Mouse (Mus musculus): ENCODE data around the gene Rbm34. TPM values are rescaled to one million over a fixed set of nuclear protein-coding genes. Genes with fewer than 3 reads are reported as not detected.
"Not testable (repeated sequence)": the region's sequence is repeated elsewhere in the genome, so short reads cannot be mapped to it uniquely, and the experiment has no call there.

Gene Rbm34
- polyA plus RNA-seq, 1 experiment from 2014 or later = 24.3 TPM

GRCm38 (mm10) chr8:126978535-126978934, 7.7 kb upstream of the Rbm34 start:
- not testable (repeated sequence) for H3K9ac ChIP-seq; H3K27ac ChIP-seq; H3K4me1 ChIP-seq (replicated peaks; ENCODE audit: control insufficient read depth, insufficient read depth, low read length); H3K4me3 ChIP-seq (replicated peaks; ENCODE audit: low read length); H3K4me2 ChIP-seq (replicated peaks); H3K9me3 ChIP-seq (ENCODE audit: control insufficient read depth, low read length); DNase-seq (ENCODE audit: low spot score); ATAC-seq (ENCODE audit: low FRiP score); H3K36me3 ChIP-seq (replicated peaks; ENCODE audit: control insufficient read depth, insufficient read depth)
- 47% methylated on average over 2 of the region's 3 CpGs for WGBS
- peaks cover 11% of the 10 kb centered on the region; the same call in 1 of the 2 replicates for H3K27me3 ChIP-seq (ENCODE audit: control insufficient read depth, insufficient read depth, low read length)

- DNase-seq (ENCODE audit: low spot score) (no peak), ATAC-seq (ENCODE audit: low FRiP score) (no peak)
- Histone ChIP-seq H3K27ac (no peak overlapping the region), H3K4me3 (replicated peaks; ENCODE audit: low read length) (no peak overlapping the region), H3K36me3 (replicated peaks; ENCODE audit: control insufficient read depth, insufficient read depth) (no peaks in the 10 kb centered on the region), H3K27me3 (ENCODE audit: control insufficient read depth, insufficient read depth, low read length) (peaks cover 11% of the 10 kb centered on the region; the same call in 1 of the 2 replicates), H3K4me1 (replicated peaks; ENCODE audit: control insufficient read depth, insufficient read depth, low read length) (no peaks in the 10 kb centered on the region), H3K9ac (no peak overlapping the region), H3K4me2 (replicated peaks) (no peak overlapping the region), H3K9me3 (ENCODE audit: control insufficient read depth, low read length) (no peaks in the 10 kb centered on the region)
- WGBS = 83% methylated on average over 10 of the region's 10 CpGs
These were observed 7.2 kb upstream of the Rbm34 start for GRCm38 (mm10) chr8:126978028-126978427.

- Histone ChIP-seq H3K27me3 (ENCODE audit: control insufficient read depth, insufficient read depth, low read length) (peaks cover 11% of the 10 kb centered on the region; the same call in 1 of the 2 replicates), H3K36me3 (replicated peaks; ENCODE audit: control insufficient read depth, insufficient read depth) (no peaks in the 10 kb centered on the region), H3K4me2 (replicated peaks) (no peak overlapping the region), H3K9ac (no peak overlapping the region), H3K4me3 (replicated peaks; ENCODE audit: low read length) (no peak overlapping the region), H3K4me1 (replicated peaks; ENCODE audit: control insufficient read depth, insufficient read depth, low read length) (no peaks in the 10 kb centered on the region), H3K27ac (no peak overlapping the region), H3K9me3 (ENCODE audit: control insufficient read depth, low read length) (no peaks in the 10 kb centered on the region)
- WGBS = 75% methylated on average over 8 of the region's 8 CpGs
- DNase-seq (ENCODE audit: low spot score) = no peak
- no peak for ATAC-seq (ENCODE audit: low FRiP score)
These were observed 5.9 kb upstream of the Rbm34 start for GRCm38 (mm10) chr8:126976608-126977348.

- 21% methylated on average over 1 of the region's 1 CpGs for WGBS
These were observed 4.8 kb upstream of the Rbm34 start for GRCm38 (mm10) chr8:126975706-126976105.

GRCm38 (mm10) chr8:126974511-126974910, 3.6 kb upstream of the Rbm34 start:
- ATAC-seq (ENCODE audit: low FRiP score) = no peak
- H3K27ac ChIP-seq = no peak overlapping the region
- WGBS = 79% methylated on average over 4 of the region's 4 CpGs
- peaks cover 6% of the 10 kb centered on the region for H3K4me1 ChIP-seq (replicated peaks; ENCODE audit: control insufficient read depth, insufficient read depth, low read length)
- DNase-seq (ENCODE audit: low spot score) = no peak
- no peak overlapping the region for H3K4me3 ChIP-seq (replicated peaks; ENCODE audit: low read length)
- no peak overlapping the region for H3K4me2 ChIP-seq (replicated peaks)
- no peaks in the 10 kb centered on the region for H3K9me3 ChIP-seq (ENCODE audit: control insufficient read depth, low read length)
- H3K36me3 ChIP-seq (replicated peaks; ENCODE audit: control insufficient read depth, insufficient read depth) = no peaks in the 10 kb centered on the region
- no peak overlapping the region for H3K9ac ChIP-seq
- H3K27me3 ChIP-seq (ENCODE audit: control insufficient read depth, insufficient read depth, low read length) = 0 out of 2 replicates have a peak, but pooled peaks cover 9% of the 10 kb centered on the region

More at GRCm38 (mm10) chr8:126975706-126976105, 4.8 kb upstream of the Rbm34 start:
- Histone ChIP-seq H3K9me3 (ENCODE audit: control insufficient read depth, low read length) (no peaks in the 10 kb centered on the region), H3K4me2 (replicated peaks) (no peak overlapping the region), H3K9ac (no peak overlapping the region), H3K4me1 (replicated peaks; ENCODE audit: control insufficient read depth, insufficient read depth, low read length) (no peaks in the 10 kb centered on the region), H3K4me3 (replicated peaks; ENCODE audit: low read length) (no peak overlapping the region), H3K27me3 (ENCODE audit: control insufficient read depth, insufficient read depth, low read length) (peaks cover 11% of the 10 kb centered on the region; the same call in 1 of the 2 replicates), H3K36me3 (replicated peaks; ENCODE audit: control insufficient read depth, insufficient read depth) (no peaks in the 10 kb centered on the region), H3K27ac (no peak overlapping the region)
- ATAC-seq (ENCODE audit: low FRiP score) = no peak
- DNase-seq (ENCODE audit: low spot score) = peak; percentile 87

GRCm38 (mm10) chr8:126973686-126974265, 2.9 kb upstream of the Rbm34 start:
- no peak for ATAC-seq (ENCODE audit: low FRiP score)

GRCm38 (mm10) chr8:126972649-126973048, 1.8 kb upstream of the Rbm34 start:
- ATAC-seq (ENCODE audit: low FRiP score) (no peak), DNase-seq (ENCODE audit: low spot score) (no peak)
- H3K4me1 ChIP-seq (replicated peaks; ENCODE audit: control insufficient read depth, insufficient read depth, low read length) = peaks cover 6% of the 10 kb centered on the region
- H3K27ac ChIP-seq = no peak overlapping the region
- H3K9ac ChIP-seq = no peak overlapping the region
- no peaks in the 10 kb centered on the region for H3K9me3 ChIP-seq (ENCODE audit: control insufficient read depth, low read length)
- no peak overlapping the region for H3K4me2 ChIP-seq (replicated peaks)
- peaks cover 16% of the 10 kb centered on the region; the same call in 1 of the 2 replicates for H3K36me3 ChIP-seq (replicated peaks; ENCODE audit: control insufficient read depth, insufficient read depth)
- H3K27me3 ChIP-seq (ENCODE audit: control insufficient read depth, insufficient read depth, low read length) = no peaks in the 10 kb centered on the region
- 81% methylated on average over 2 of the region's 2 CpGs for WGBS
- no peak overlapping the region for H3K4me3 ChIP-seq (replicated peaks; ENCODE audit: low read length)

More at GRCm38 (mm10) chr8:126973686-126974265, 2.9 kb upstream of the Rbm34 start:
- no peak overlapping the region for H3K4me3 ChIP-seq (replicated peaks; ENCODE audit: low read length)
- H3K4me2 ChIP-seq (replicated peaks) = no peak overlapping the region
- H3K9ac ChIP-seq = no peak overlapping the region
- H3K27ac ChIP-seq = no peak overlapping the region
- 75% methylated on average over 9 of the region's 9 CpGs for WGBS
- 0 out of 2 replicates have a peak, but pooled peaks cover 2% of the 10 kb centered on the region for H3K27me3 ChIP-seq (ENCODE audit: control insufficient read depth, insufficient read depth, low read length)
- DNase-seq (ENCODE audit: low spot score) = no peak
- peaks cover 5% of the 10 kb centered on the region; the same call in 1 of the 2 replicates for H3K36me3 ChIP-seq (replicated peaks; ENCODE audit: control insufficient read depth, insufficient read depth)
- peaks cover 6% of the 10 kb centered on the region for H3K4me1 ChIP-seq (replicated peaks; ENCODE audit: control insufficient read depth, insufficient read depth, low read length)
- no peaks in the 10 kb centered on the region for H3K9me3 ChIP-seq (ENCODE audit: control insufficient read depth, low read length)

GRCm38 (mm10) chr8:126972102-126972501, 1.2 kb upstream of the Rbm34 start:
- DNase-seq (ENCODE audit: low spot score) (no peak), ATAC-seq (ENCODE audit: low FRiP score) (no peak)
- H3K9me3 ChIP-seq (ENCODE audit: control insufficient read depth, low read length) = no peaks in the 10 kb centered on the region
- no peaks in the 10 kb centered on the region for H3K27me3 ChIP-seq (ENCODE audit: control insufficient read depth, insufficient read depth, low read length)
- no peak overlapping the region for H3K9ac ChIP-seq
- H3K4me1 ChIP-seq (replicated peaks; ENCODE audit: control insufficient read depth, insufficient read depth, low read length) = peaks cover 6% of the 10 kb centered on the region
- 88% methylated on average over 2 of the region's 2 CpGs for WGBS
- H3K4me3 ChIP-seq (replicated peaks; ENCODE audit: low read length) = no peak overlapping the region
- no peak overlapping the region for H3K4me2 ChIP-seq (replicated peaks)
- peaks cover 20% of the 10 kb centered on the region; the same call in 1 of the 2 replicates for H3K36me3 ChIP-seq (replicated peaks; ENCODE audit: control insufficient read depth, insufficient read depth)
- no peak overlapping the region for H3K27ac ChIP-seq

- no peak for DNase-seq (ENCODE audit: low spot score)
- Histone ChIP-seq H3K4me1 (replicated peaks; ENCODE audit: control insufficient read depth, insufficient read depth, low read length) (peaks cover 6% of the 10 kb centered on the region), H3K4me2 (replicated peaks) (peak overlapping the region; percentile 62), H3K4me3 (replicated peaks; ENCODE audit: low read length) (peak overlapping the region; percentile 73), H3K9ac (peak overlapping the region; percentile 54), H3K9me3 (ENCODE audit: control insufficient read depth, low read length) (no peaks in the 10 kb centered on the region), H3K27ac (peak overlapping the region; percentile 81), H3K27me3 (ENCODE audit: control insufficient read depth, insufficient read depth, low read length) (no peaks in the 10 kb centered on the region), H3K36me3 (replicated peaks; ENCODE audit: control insufficient read depth, insufficient read depth) (peaks cover 20% of the 10 kb centered on the region; the same call in 1 of the 2 replicates)
- ATAC-seq (ENCODE audit: low FRiP score) = no peak; the same call in 1 of the 2 replicates
- 14% methylated on average over 13 of the region's 13 CpGs for whole genome bisulfite sequencing
These were observed 418 bp upstream of the Rbm34 start for GRCm38 (mm10) chr8:126971314-126971664.
